Mouse (Mus musculus) MEL-GATA-1-ER (cell line): ENCODE measurements around the gene Txndc16.
A peak's percentile ranks its signal among the peaks of the same experiment; 100 is the strongest.

Experiments
- DNase-seq: peaks from one replicate; pipeline ENCODE4 v3.0.0-alpha.2; 2012; ENCODE audit warnings: low read depth; ENCODE audit errors: extremely low read depth

Gene Txndc16

GRCm38 (mm10) chr14:45155511-45156173 lies 64.5 kb downstream of the Txndc16 start:
- DNase-seq: no peak

GRCm38 (mm10) chr14:45153258-45153657 lies 66.9 kb downstream of the Txndc16 start:
- DNase-seq: peak; percentile 14

GRCm38 (mm10) chr14:45142511-45142910 lies 77.6 kb downstream of the Txndc16 start:
- DNase-seq: peak; percentile 14

GRCm38 (mm10) chr14:45140344-45141080 lies 79.6 kb downstream of the Txndc16 start:
- no peak for DNase-seq

GRCm38 (mm10) chr14:45135961-45136360 lies 84.2 kb downstream of the Txndc16 start:
- DNase-seq: no peak

- no peak for DNase-seq
These were observed 84.6 kb downstream of the Txndc16 start for GRCm38 (mm10) chr14:45135560-45135959.

GRCm38 (mm10) chr14:45118359-45118758 lies 101.8 kb downstream of the Txndc16 start:
- DNase-seq: no peak

GRCm38 (mm10) chr14:45102201-45102600 lies 117.9 kb downstream of the Txndc16 start:
- no peak for DNase-seq

- DNase-seq: peak; percentile 64
These were observed 127.8 kb downstream of the Txndc16 start for GRCm38 (mm10) chr14:45092327-45092726.

- no peak for DNase-seq
These were observed 130.1 kb downstream of the Txndc16 start for GRCm38 (mm10) chr14:45090011-45090410.

- no peak for DNase-seq
These were observed 134.3 kb downstream of the Txndc16 start for GRCm38 (mm10) chr14:45085651-45086425.

- DNase-seq: no peak
These were observed 135.4 kb downstream of the Txndc16 start for GRCm38 (mm10) chr14:45084656-45085280.

GRCm38 (mm10) chr14:45083540-45083939 lies 136.6 kb downstream of the Txndc16 start:
- no peak for DNase-seq
